Comparison of ENCODE assay signal across 8 mouse cellular contexts in the genomic region with DNA sequence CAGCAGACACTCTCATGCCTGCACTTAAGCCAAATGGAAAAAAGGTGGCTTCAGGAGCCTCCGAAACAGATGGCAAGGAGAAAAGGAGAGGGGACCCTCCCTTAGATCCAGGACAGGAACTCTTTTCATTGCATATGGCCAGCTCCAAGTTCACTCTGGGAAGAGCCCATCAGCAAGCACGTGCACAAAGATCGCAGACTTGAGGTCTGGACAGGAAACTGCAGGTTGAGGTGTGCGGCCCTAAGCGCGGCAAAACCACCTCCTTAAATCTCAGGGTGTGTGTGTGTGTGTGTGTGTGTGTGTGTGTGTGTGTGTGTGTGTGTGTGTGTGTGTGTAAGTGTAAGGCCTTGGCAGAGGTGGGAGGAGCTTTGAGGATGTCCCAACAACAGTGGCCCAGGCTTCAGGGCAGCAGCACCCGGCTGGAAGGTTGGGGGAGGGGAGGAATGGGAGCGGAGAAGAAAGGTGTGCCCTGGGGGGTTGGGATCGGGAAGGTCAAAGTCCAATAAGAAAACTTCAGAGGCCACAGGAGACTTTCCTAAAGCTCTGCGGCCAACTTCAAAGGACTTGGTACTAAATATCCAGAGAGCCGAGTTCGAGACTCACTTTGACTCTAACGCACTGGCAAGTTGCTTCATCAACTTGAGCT. TPM values are rescaled to one million over a fixed set of nuclear protein-coding genes. Genes with fewer than 3 reads are reported as not detected.
DNase-seq lines count a peak whose midpoint lies in the region; ATAC-seq and TF ChIP-seq lines count a peak whose summit lies in the region.

No protein-coding gene starts in this region.

- H3K4me3 ChIP-seq in ES-Bruce4 (ENCODE audit: low read depth, low read length): peak overlapping the region; percentile 77
- H3K4me3 ChIP-seq in heart, postnatal 0 days (ENCODE audit: low read depth, low read length): peak overlapping the region; percentile 61; the same call in 1 of the 2 replicates
- peak overlapping the region; percentile 47; the same call in 1 of the 2 replicates for H3K4me3 ChIP-seq in limb, embryonic 11.5 days (ENCODE audit: low read depth, low read length)
- H3K4me3 ChIP-seq in neural tube, embryonic 13.5 days: peak overlapping the region; percentile 62

- TF ChIP-seq POLR2A in ES-Bruce4 (IDR thresholded peaks at IDR 0.05; ENCODE audit: insufficient read depth, low read length): no peak

- H3K36me3 ChIP-seq in ES-Bruce4 (ENCODE audit: control insufficient read depth, insufficient read depth, low read length, poor library complexity, severe bottlenecking): peaks cover 7% of the 10 kb centered on the region
- no peaks in the 10 kb centered on the region for H3K36me3 ChIP-seq in heart, postnatal 0 days (replicated peaks; ENCODE audit: control insufficient read depth, insufficient read depth, low read length)
- H3K36me3 ChIP-seq in limb, embryonic 11.5 days (ENCODE audit: control insufficient read depth, insufficient read depth, low read length): no peaks in the 10 kb centered on the region
- H3K36me3 ChIP-seq in neural tube, embryonic 13.5 days: no peaks in the 10 kb centered on the region

- H3K9me3 ChIP-seq in ES-Bruce4 (replicated peaks; ENCODE audit: control insufficient read depth, insufficient read depth, low read length, poor library complexity, severe bottlenecking): no peaks in the 10 kb centered on the region
- H3K9me3 ChIP-seq in heart, postnatal 0 days (replicated peaks; ENCODE audit: control insufficient read depth, low read length): no peaks in the 10 kb centered on the region
- no peaks in the 10 kb centered on the region for H3K9me3 ChIP-seq in limb, embryonic 11.5 days (ENCODE audit: control insufficient read depth, low read length)
- no peaks in the 10 kb centered on the region for H3K9me3 ChIP-seq in neural tube, embryonic 13.5 days

- WGBS in heart, postnatal 0 days: 30% methylated on average over 13 of the region's 13 CpGs
- WGBS in limb, embryonic 11.5 days: 17% methylated on average over 13 of the region's 13 CpGs
- 23% methylated on average over 13 of the region's 13 CpGs for WGBS in neural tube, embryonic 13.5 days

- H3K4me2 ChIP-seq in heart, postnatal 0 days (ENCODE audit: low read depth, low read length): peak overlapping the region; percentile 95
- peak overlapping the region; percentile 87 for H3K4me2 ChIP-seq in limb, embryonic 11.5 days (ENCODE audit: low read depth, severe bottlenecking)
- H3K4me2 ChIP-seq in neural tube, embryonic 13.5 days: peak overlapping the region; percentile 77

- H3K9ac ChIP-seq in ES-Bruce4 (ENCODE audit: low read depth, poor library complexity, severe bottlenecking): peak overlapping the region; percentile 63
- H3K9ac ChIP-seq in heart, postnatal 0 days (replicated peaks; ENCODE audit: low read depth, low read length): peak overlapping the region; percentile 57; the same call in 1 of the 2 replicates
- H3K9ac ChIP-seq in limb, embryonic 11.5 days (ENCODE audit: low read length): no peak overlapping the region
- no peak overlapping the region; the same call in 1 of the 2 replicates for H3K9ac ChIP-seq in neural tube, embryonic 13.5 days

- no peak for TF ChIP-seq CTCF in ES-Bruce4 (IDR thresholded peaks at IDR 0.05; ENCODE audit: low read depth, low read length)
- TF ChIP-seq CTCF in heart, postnatal 0 days (IDR thresholded peaks at IDR 0.05; ENCODE audit: low read depth): no peak

- DNase-seq in adrenal gland, adult (ENCODE audit: inconsistent age in 2 of 2, low spot score in 1 of 2): peak; percentile 45 to 69
- DNase-seq in adrenal gland, postnatal 10 days: no peak
- no peak for DNase-seq in heart, postnatal 0 days (ENCODE audit: low spot score)
- DNase-seq in limb, embryonic 11.5 days (ENCODE audit: low spot score): no peak
- DNase-seq in adrenal gland, adult 8-10 months: no peak

- peak; percentile 88 for TF ChIP-seq EP300 in ES-Bruce4 (IDR thresholded peaks at IDR 0.05; ENCODE audit: insufficient read depth, low read depth, low read length)
- no peak for TF ChIP-seq EP300 in heart, postnatal 0 days (IDR thresholded peaks at IDR 0.05; ENCODE audit: low read depth)

- H3K4me1 ChIP-seq in ES-Bruce4 (ENCODE audit: control insufficient read depth, insufficient read depth, low read length): peaks cover 5% of the 10 kb centered on the region
- peaks cover 19% of the 10 kb centered on the region for H3K4me1 ChIP-seq in heart, postnatal 0 days (ENCODE audit: control insufficient read depth, insufficient read depth)
- H3K4me1 ChIP-seq in limb, embryonic 11.5 days (ENCODE audit: control insufficient read depth, insufficient read depth, low read length): peaks cover 16% of the 10 kb centered on the region; the same call in 1 of the 2 replicates
- H3K4me1 ChIP-seq in neural tube, embryonic 13.5 days (replicated peaks): peaks cover 47% of the 10 kb centered on the region

- ATAC-seq in heart, postnatal 0 days (ENCODE audit: insufficient read depth, low read depth): no peak
- no peak for ATAC-seq in limb, embryonic 11.5 days (ENCODE audit: insufficient number of reproducible peaks, low FRiP score, low TSS enrichment, low read depth)
- ATAC-seq in neural tube, embryonic 13.5 days (ENCODE audit: low read depth): no peak
- no peak for ATAC-seq in activated CD4-positive, CD25-positive, alpha-beta regulatory T cell, adult 4 months

- H3K27me3 ChIP-seq in ES-Bruce4 (ENCODE audit: control insufficient read depth, insufficient read depth, low read length, poor library complexity, severe bottlenecking): no peaks in the 10 kb centered on the region
- H3K27me3 ChIP-seq in heart, postnatal 0 days (ENCODE audit: control insufficient read depth, insufficient read depth, low read length): peaks cover 39% of the 10 kb centered on the region
- H3K27me3 ChIP-seq in limb, embryonic 11.5 days (ENCODE audit: control insufficient read depth, insufficient read depth, low read length): peaks cover 41% of the 10 kb centered on the region
- peaks cover 37% of the 10 kb centered on the region for H3K27me3 ChIP-seq in neural tube, embryonic 13.5 days

- peak overlapping the region; percentile 82 for H3K27ac ChIP-seq in ES-Bruce4 (ENCODE audit: insufficient read depth, low read length)
- no peak overlapping the region for H3K27ac ChIP-seq in heart, postnatal 0 days (ENCODE audit: low read depth)
- no peak overlapping the region for H3K27ac ChIP-seq in limb, embryonic 11.5 days (replicated peaks; ENCODE audit: low read depth, low read length)
- H3K27ac ChIP-seq in neural tube, embryonic 13.5 days (replicated peaks): no peak overlapping the region

RNA-seq across cellular contexts. Expression of gene Cbx7, which starts 39.3 kb away (rescaled TPM):
- 10 to 100 TPM in 1 of 2 experiments, 1 to 10 TPM in 1; 8.1 to 11.1 TPM for total RNA-seq in adrenal gland, postnatal 10 days (2021)
- polyA plus RNA-seq in ES-Bruce4 (2011; ENCODE audit: insufficient read depth, insufficient read length, low read depth, missing spikeins): 111 and 112 TPM in 2 replicates
- 0.50 and 2.1 TPM in 2 replicates for total RNA-seq in heart, postnatal 0 days (2014; rRNA removed; ENCODE audit: low replicate concordance)
- 0.82 and 1.0 TPM in 2 replicates for polyA plus RNA-seq in heart, postnatal 0 days (2015; fragmentation: Nextera tagmentation; extraction: Ambion mirVana)
- 0.97 and 1.4 TPM in 2 replicates for polyA plus RNA-seq in limb, embryonic 11.5 days (2014; fragmentation: Nextera tagmentation; extraction: Ambion mirVana)
- 3.0 and 3.3 TPM in 2 replicates for polyA plus RNA-seq in neural tube, embryonic 13.5 days (2015; fragmentation: Nextera tagmentation; extraction: Ambion mirVana)
- 10 to 100 TPM; 21.9 to 30.3 TPM for polyA plus RNA-seq in activated CD4-positive, CD25-positive, alpha-beta regulatory T cell, adult 4 months (2017; shearing (Covaris generic))
- total RNA-seq in adrenal gland, adult 8-10 months (2022): 10 to 100 TPM; 27.5 to 51.1 (median 40.9) TPM

RNA-seq across cellular contexts. Expression of gene Apobec3, which starts 40.2 kb away (rescaled TPM):
- total RNA-seq in adrenal gland, postnatal 10 days (2021): 10 to 100 TPM; 16.0 to 30.6 TPM
- polyA plus RNA-seq in ES-Bruce4 (2011; ENCODE audit: insufficient read depth, insufficient read length, low read depth, missing spikeins): 98.9 and 114 TPM in 2 replicates
- 2.3 and 5.1 TPM in 2 replicates for total RNA-seq in heart, postnatal 0 days (2014; rRNA removed; ENCODE audit: low replicate concordance)
- 6.3 and 6.6 TPM in 2 replicates for polyA plus RNA-seq in heart, postnatal 0 days (2015; fragmentation: Nextera tagmentation; extraction: Ambion mirVana)
- 9.7 and 11.8 TPM in 2 replicates for polyA plus RNA-seq in limb, embryonic 11.5 days (2014; fragmentation: Nextera tagmentation; extraction: Ambion mirVana)
- 4.6 and 5.2 TPM in 2 replicates for polyA plus RNA-seq in neural tube, embryonic 13.5 days (2015; fragmentation: Nextera tagmentation; extraction: Ambion mirVana)
- polyA plus RNA-seq in activated CD4-positive, CD25-positive, alpha-beta regulatory T cell, adult 4 months (2017; shearing (Covaris generic)): 100 to 1,000 TPM; 505 to 519 TPM
- total RNA-seq in adrenal gland, adult 8-10 months (2022): 10 to 100 TPM; 16.1 to 29.3 (median 22.9) TPM

Comparison
In these comparisons a context has a peak if more than half of its experiments do, and no peak if none do; other contexts are left out.
1. DNase-seq: peak in adrenal gland, adult (2 of 2); none in adrenal gland, postnatal 10 days (single experiment), heart, postnatal 0 days (single experiment), limb, embryonic 11.5 days (single experiment) and adrenal gland, adult 8-10 months (single experiment).
2. H3K9ac ChIP-seq: peak in ES-Bruce4 (single experiment) and heart, postnatal 0 days (single experiment); none in limb, embryonic 11.5 days (single experiment) and neural tube, embryonic 13.5 days (single experiment).
3. Peak in every context shown above with its lines, with median percentiles within 50 percentile points of each other: H3K4me3 ChIP-seq and H3K4me2 ChIP-seq.